Mouse (Mus musculus): Measurements from ENCODE around the gene Pofut1. TPM values are rescaled to one million over a fixed set of nuclear protein-coding genes. Genes with fewer than 3 reads are reported as not detected.
"Not testable (repeated sequence)": the region's sequence is repeated elsewhere in the genome, so short reads cannot be mapped to it uniquely, and the experiment has no call there.

Pofut1 gene
- polyA plus RNA-seq, 1 experiment from 2014 or later, result 5.5 TPM

- under 1% methylated on average over 33 of the region's 33 CpGs for WGBS
- no peak for DNase-seq (ENCODE audit: low spot score)
- Histone ChIP-seq H3K36me3 (peaks cover 49% of the 10 kb centered on the region), H3K27me3 (ENCODE audit: insufficient read depth, poor library complexity, severe bottlenecking) (no peaks in the 10 kb centered on the region), H3K4me1 (replicated peaks) (peaks cover 44% of the 10 kb centered on the region), H3K9me3 (no peaks in the 10 kb centered on the region), H3K4me3 (peak overlapping the region; percentile 80), H3K27ac (peak overlapping the region; percentile 99)
Observed at GRCm38 (mm10) chr2:153240701-153241235, 565 bp upstream of the Pofut1 start.

GRCm38 (mm10) chr2:153242156-153242555 lies 823 bp downstream of the Pofut1 start:
- 70% methylated on average over 6 of the region's 6 CpGs for WGBS
- Histone ChIP-seq H3K9me3 (no peaks in the 10 kb centered on the region), H3K4me1 (replicated peaks) (peaks cover 44% of the 10 kb centered on the region), H3K27ac (peak overlapping the region; percentile 99), H3K27me3 (ENCODE audit: insufficient read depth, poor library complexity, severe bottlenecking) (no peaks in the 10 kb centered on the region), H3K36me3 (peaks cover 46% of the 10 kb centered on the region), H3K4me3 (peak overlapping the region; percentile 80)
- DNase-seq (ENCODE audit: low spot score), result no peak

- WGBS, result 96% methylated on average over 5 of the region's 5 CpGs
- H3K36me3 ChIP-seq, result peaks cover 86% of the 10 kb centered on the region
Observed at GRCm38 (mm10) chr2:153249751-153250150, 8.4 kb downstream of the Pofut1 start.

GRCm38 (mm10) chr2:153256604-153257003 lies 15.3 kb downstream of the Pofut1 start:
- H3K9me3 ChIP-seq, result no peaks in the 10 kb centered on the region
- H3K27ac ChIP-seq, result no peak overlapping the region
- peaks cover 76% of the 10 kb centered on the region for H3K36me3 ChIP-seq
- DNase-seq (ENCODE audit: low spot score), result no peak
- H3K4me3 ChIP-seq, result no peak overlapping the region
- 90% methylated on average over 2 of the region's 2 CpGs for WGBS
- no peaks in the 10 kb centered on the region for H3K4me1 ChIP-seq (replicated peaks)
- H3K27me3 ChIP-seq (ENCODE audit: insufficient read depth, poor library complexity, severe bottlenecking), result no peaks in the 10 kb centered on the region

More at GRCm38 (mm10) chr2:153249751-153250150, 8.4 kb downstream of the Pofut1 start:
- H3K9me3 ChIP-seq, result no peaks in the 10 kb centered on the region
- H3K4me1 ChIP-seq (replicated peaks), result no peaks in the 10 kb centered on the region
- H3K4me3 ChIP-seq, result no peak overlapping the region
- no peaks in the 10 kb centered on the region for H3K27me3 ChIP-seq (ENCODE audit: insufficient read depth, poor library complexity, severe bottlenecking)
- DNase-seq (ENCODE audit: low spot score), result no peak
- no peak overlapping the region for H3K27ac ChIP-seq

- WGBS, result 88% methylated on average over 12 of the region's 12 CpGs
- Histone ChIP-seq H3K4me1 (replicated peaks) (no peaks in the 10 kb centered on the region), H3K27me3 (ENCODE audit: insufficient read depth, poor library complexity, severe bottlenecking) (no peaks in the 10 kb centered on the region), H3K27ac (no peak overlapping the region), H3K36me3 (peaks cover 77% of the 10 kb centered on the region), H3K4me3 (no peak overlapping the region), H3K9me3 (no peaks in the 10 kb centered on the region)
- no peak for DNase-seq (ENCODE audit: low spot score)
Observed at GRCm38 (mm10) chr2:153259030-153259863, 17.9 kb downstream of the Pofut1 start.

- Histone ChIP-seq H3K27ac (no peak overlapping the region), H3K9me3 (no peaks in the 10 kb centered on the region), H3K36me3 (peaks cover 77% of the 10 kb centered on the region), H3K27me3 (ENCODE audit: insufficient read depth, poor library complexity, severe bottlenecking) (no peaks in the 10 kb centered on the region), H3K4me3 (no peak overlapping the region), H3K4me1 (replicated peaks) (no peaks in the 10 kb centered on the region)
- no peak for DNase-seq (ENCODE audit: low spot score)
- 73% methylated on average over 3 of the region's 3 CpGs for WGBS
Observed at GRCm38 (mm10) chr2:153259864-153260674, 18.7 kb downstream of the Pofut1 start.

- Histone ChIP-seq H3K9me3 (no peaks in the 10 kb centered on the region), H3K36me3 (peaks cover 93% of the 10 kb centered on the region), H3K27me3 (ENCODE audit: insufficient read depth, poor library complexity, severe bottlenecking) (no peaks in the 10 kb centered on the region), H3K4me1 (replicated peaks) (no peaks in the 10 kb centered on the region), H3K4me3 (no peak overlapping the region), H3K27ac (no peak overlapping the region)
- WGBS, result 90% methylated on average over 7 of the region's 7 CpGs
- no peak for DNase-seq (ENCODE audit: low spot score)
Observed at GRCm38 (mm10) chr2:153263053-153263452, 21.7 kb downstream of the Pofut1 start.

GRCm38 (mm10) chr2:153267331-153267730 lies 26.0 kb downstream of the Pofut1 start:
- Histone ChIP-seq H3K27ac (no peak overlapping the region), H3K4me3 (no peak overlapping the region), H3K4me1 (replicated peaks) (0 out of 2 replicates have a peak, but pooled peaks cover 2% of the 10 kb centered on the region), H3K36me3 (peaks cover 52% of the 10 kb centered on the region), H3K27me3 (ENCODE audit: insufficient read depth, poor library complexity, severe bottlenecking) (no peaks in the 10 kb centered on the region), H3K9me3 (no peaks in the 10 kb centered on the region)
- 89% methylated on average over 2 of the region's 2 CpGs for WGBS
- no peak for DNase-seq (ENCODE audit: low spot score)

GRCm38 (mm10) chr2:153270231-153270915 lies 29.0 kb downstream of the Pofut1 start:
- not testable (repeated sequence) for H3K27me3 ChIP-seq (ENCODE audit: insufficient read depth, poor library complexity, severe bottlenecking); DNase-seq (ENCODE audit: low spot score); H3K27ac ChIP-seq; H3K4me3 ChIP-seq; H3K9me3 ChIP-seq
- Histone ChIP-seq H3K36me3 (peaks cover 22% of the 10 kb centered on the region), H3K4me1 (replicated peaks) (peaks cover 11% of the 10 kb centered on the region)
- WGBS, result 78% methylated on average over 8 of the region's 8 CpGs

- H3K36me3 ChIP-seq; H3K4me3 ChIP-seq; DNase-seq (ENCODE audit: low spot score); H3K9me3 ChIP-seq; H3K27me3 ChIP-seq (ENCODE audit: insufficient read depth, poor library complexity, severe bottlenecking); H3K27ac ChIP-seq: not testable (repeated sequence)
- H3K4me1 ChIP-seq (replicated peaks), result peaks cover 11% of the 10 kb centered on the region
- WGBS, result 81% methylated on average over 6 of the region's 6 CpGs
Observed at GRCm38 (mm10) chr2:153274200-153274918, 33.0 kb downstream of the Pofut1 start.

- peaks cover 10% of the 10 kb centered on the region for H3K4me1 ChIP-seq (replicated peaks)
- no peaks in the 10 kb centered on the region for H3K27me3 ChIP-seq (ENCODE audit: insufficient read depth, poor library complexity, severe bottlenecking)
- H3K27ac ChIP-seq, result no peak overlapping the region
- DNase-seq (ENCODE audit: low spot score), result no peak
- H3K4me3 ChIP-seq, result no peak overlapping the region
- WGBS, result 77% methylated on average over 6 of the region's 6 CpGs
- no peaks in the 10 kb centered on the region for H3K36me3 ChIP-seq
- H3K9me3 ChIP-seq, result no peaks in the 10 kb centered on the region
Observed at GRCm38 (mm10) chr2:153274919-153275247, 33.5 kb downstream of the Pofut1 start.

- H3K9me3 ChIP-seq; DNase-seq (ENCODE audit: low spot score); H3K27ac ChIP-seq; H3K4me3 ChIP-seq; H3K27me3 ChIP-seq (ENCODE audit: insufficient read depth, poor library complexity, severe bottlenecking); H3K36me3 ChIP-seq; H3K4me1 ChIP-seq (replicated peaks): not testable (repeated sequence)
- WGBS, result 92% methylated on average over 3 of the region's 3 CpGs
Observed at GRCm38 (mm10) chr2:153275577-153275976, 34.2 kb downstream of the Pofut1 start.
